Mouse (Mus musculus) neural tube, embryonic 10.5 days (tissue): Measurements from ENCODE around the gene Gjd3.
"Not testable (repeated sequence)": the region's sequence is repeated elsewhere in the genome, so short reads cannot be mapped to it uniquely, and the experiment has no call there.

Experiments
- DNase-seq: peaks from one replicate; pipeline ENCODE4 v3.0.0-alpha.2; 2017; ENCODE audit warnings: low spot score; ENCODE audit errors: extremely low spot score

Gjd3 gene

DNA sequence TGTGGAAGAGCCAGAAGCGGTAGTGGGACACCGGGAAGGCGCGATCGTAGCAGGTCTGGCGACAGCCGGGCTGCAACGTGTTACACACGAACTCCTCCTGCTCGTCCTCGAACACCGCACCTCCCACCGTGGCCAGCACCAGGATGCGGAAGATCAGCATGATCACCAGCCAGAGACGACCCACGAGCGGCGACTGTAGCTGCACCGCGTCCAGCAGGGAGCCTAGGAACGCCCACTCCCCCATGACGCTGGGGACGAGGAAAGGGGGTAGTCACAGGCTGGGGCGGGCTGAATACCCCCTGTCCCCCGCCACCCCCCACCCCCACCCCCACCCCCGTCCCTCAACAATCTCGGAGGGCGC lies at the start of gene Gjd3:
Gjd3 (minus strand) TSS at position 244 of the 361 bp plus-strand sequence.
- no peak for DNase-seq

DNA sequence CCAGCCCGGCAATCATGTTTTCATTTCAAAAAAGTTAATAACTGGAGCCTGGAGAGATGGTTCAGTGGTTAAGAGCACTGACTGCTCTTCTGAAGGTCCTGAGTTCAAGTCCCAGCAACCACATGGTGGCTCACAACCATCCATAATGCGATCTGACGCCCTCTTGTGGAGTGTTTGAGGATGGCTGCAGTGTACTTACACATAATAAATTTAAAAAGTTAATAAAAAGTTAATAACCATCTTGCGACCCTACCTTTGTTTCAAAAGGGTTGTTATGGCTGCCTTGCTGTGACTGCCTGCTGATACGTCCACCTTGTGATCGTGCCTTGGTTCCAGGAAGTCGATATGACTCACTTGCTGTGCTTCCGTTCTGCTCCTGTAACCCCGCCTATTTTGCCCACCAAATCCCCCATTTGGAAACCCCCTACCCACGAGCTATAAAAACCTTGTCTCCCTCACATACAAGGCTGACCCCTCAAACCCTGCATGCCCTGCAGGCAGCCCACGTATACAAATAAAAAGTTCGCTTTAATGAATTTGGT lies 44.2 kb upstream of the Gjd3 start:
- no peak for DNase-seq

DNA sequence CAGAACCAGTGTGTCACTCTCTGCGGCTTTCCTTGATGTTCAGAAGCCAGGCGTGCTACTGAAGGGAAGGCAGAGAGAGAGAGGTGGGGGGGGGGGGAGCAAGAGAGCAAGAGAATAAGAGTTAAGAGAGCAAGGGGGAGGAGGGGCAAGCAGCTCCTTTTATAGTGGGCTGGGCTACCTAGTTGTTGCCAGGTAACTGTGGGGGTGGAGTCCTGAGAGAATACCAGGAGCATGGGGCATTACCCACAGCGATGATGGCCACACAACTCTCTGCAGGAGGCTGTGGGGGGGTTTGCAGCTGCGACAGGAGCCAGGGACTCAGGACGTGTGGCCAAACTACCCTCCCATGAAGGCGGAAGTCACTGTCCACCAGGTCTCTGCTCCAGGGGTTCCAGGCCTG lies 43.1 kb upstream of the Gjd3 start:
- DNase-seq: no peak

DNA sequence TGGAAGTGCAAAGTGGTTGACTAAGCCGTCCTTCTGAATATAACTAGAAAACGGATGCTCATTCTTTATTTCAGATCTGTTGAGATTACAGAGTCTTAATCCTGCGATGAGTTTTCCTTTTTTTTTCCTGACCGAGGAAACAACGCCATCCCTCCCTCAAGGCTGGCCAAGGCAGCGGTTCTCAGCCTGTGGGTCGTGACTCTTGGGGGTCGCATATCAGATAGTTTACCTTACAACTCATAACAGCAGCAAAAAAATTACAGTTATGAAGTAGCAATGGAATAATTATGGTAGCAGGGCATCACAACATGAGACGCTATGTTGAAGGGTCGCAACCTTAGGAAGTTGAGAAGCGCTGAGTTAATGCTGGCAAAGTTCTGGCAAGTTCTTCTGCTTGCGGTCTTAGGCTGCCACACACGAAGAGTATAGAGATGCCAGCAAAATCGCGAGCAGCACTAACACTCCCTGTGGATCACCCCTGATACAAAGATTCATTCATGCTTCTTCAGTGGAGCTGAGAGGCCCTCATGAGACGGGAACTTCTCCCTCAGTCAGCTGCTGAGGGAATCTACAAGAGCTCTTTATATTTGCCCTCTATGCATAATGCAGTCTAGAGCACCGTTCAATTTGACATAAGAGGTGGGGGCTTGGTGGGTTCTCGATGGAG lies 41.8 kb upstream of the Gjd3 start:
- peak; percentile 30 for DNase-seq

DNA sequence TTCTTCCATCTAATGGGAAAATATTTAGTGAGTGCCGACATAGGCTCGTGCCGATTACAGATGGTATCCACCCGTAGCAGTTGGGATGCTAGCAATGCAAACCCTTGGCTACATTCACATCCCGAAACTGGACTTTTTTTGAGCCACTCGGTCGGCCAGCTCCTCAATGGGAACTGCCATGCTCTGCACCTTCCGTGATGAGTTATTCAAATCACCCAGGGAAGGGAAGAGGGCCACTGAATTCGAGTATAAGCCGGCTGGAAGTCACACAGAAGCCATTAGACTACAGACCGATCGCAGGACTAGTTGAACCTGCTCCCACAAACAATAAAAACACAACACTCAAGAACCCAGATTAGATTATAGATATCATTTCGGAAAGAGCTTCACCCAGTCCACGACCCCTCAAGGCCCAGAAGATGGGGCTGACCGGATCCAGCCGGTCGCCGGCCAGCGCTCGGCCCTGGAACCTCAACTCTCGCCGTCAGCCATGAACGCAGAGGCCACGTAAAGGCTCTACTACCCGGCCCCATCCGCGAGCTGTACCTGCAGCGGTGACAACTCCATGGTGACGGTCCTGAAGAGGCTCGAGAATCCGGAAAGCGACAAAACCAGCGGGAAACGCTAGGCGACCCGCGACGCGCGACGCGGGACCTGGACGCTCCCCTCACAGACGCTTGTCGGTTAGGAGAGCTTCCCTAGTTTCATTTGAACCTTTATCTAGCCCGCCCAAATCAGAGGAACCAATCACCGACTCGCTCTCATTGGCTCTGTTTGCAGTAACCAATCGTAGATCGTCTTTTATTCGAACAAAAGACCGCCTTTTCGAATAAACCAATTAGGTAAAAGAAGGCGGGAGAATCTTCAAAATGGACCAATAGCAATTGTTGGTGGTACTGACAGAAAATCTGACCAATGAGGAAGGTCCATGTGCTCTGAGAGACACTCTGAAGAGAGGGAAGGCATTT lies 41.0 kb upstream of the Gjd3 start, which contains the start of gene Top2a:
Top2a (minus strand) TSS at position 690 of the 968 bp plus-strand sequence.
- peak; percentile 99 for DNase-seq

DNA sequence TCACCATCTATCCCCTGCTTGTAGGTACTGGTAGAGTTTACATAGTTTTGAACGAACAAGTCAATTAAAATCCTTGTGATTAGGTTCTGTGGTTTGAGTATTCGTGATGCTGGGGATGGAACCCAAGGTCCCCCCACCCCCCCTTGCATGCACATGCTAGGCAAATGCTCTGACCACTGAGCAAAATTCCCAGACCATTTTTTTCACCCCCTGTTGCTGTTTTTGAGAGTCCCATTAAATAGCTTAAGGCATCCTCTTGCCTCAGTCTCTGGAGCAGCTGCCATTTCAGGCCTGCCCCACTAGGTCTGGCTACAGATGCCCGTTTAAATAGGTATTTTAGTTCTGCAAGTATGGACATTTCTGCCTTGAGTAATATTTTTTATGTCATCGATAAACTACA lies 40.3 kb upstream of the Gjd3 start:
- DNase-seq: no peak

DNA sequence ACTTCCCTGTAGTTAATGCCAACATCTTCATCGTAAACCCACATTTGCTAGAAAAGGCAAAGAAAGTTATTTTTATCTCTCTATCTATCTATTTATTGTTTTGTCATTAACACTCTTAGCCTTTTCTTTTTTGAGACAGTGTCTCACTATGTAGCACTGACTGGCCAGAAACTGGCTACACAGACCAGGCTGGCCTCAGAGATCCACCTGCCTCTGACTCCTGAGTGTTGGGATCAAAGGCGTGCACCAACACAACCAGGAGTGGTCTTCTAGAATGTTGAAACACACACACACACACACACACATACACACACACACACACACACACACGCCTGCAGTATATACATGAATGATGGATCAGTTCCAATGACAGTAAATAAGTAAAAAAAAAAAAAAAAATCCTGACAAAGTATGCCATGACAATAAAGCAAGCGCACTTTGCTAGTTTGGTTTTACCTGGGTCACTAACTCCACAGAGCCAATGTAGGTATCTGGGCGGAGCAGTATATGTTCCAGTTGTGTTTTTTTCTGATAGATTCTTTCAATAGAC lies 39.6 kb upstream of the Gjd3 start:
- no peak for DNase-seq

DNA sequence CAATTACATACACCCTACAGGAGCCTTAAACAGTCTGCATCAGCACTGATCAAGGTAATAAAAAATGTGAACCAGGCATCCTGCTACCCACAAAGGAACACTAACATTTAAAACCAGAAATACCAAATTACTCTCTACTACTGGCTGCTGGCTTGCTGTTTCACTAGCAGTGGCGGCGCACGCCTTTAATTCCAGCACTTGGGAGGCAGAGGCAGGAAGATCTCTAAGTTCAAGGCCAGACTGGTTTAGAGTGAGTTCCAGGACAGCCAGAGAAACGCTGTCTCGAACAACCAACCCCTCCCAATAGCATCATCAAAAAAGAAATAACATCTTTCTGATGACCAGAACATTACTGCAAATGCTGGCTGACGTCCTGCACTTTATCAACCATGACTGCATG lies 37.0 kb upstream of the Gjd3 start:
- no peak for DNase-seq

DNA sequence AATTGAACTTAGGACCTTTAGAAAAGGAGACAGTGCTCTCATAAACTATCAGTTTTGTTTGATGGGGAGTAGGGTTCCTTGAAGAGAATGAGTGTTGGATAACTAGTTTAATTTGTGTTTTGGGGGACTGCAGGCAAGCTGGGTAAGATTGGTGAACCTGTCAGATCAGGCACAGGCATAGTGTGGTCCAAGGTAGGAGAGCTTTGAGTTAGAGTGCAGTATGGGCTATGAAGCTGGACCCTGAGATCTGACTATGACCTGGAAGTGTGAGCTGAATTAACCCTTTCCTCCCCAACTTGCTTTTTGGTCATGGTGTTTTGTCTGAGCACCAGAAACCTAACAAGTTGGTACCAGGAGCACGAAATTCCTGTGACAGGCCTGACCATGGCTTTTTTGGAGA lies 31.0 kb upstream of the Gjd3 start:
- no peak for DNase-seq

DNA sequence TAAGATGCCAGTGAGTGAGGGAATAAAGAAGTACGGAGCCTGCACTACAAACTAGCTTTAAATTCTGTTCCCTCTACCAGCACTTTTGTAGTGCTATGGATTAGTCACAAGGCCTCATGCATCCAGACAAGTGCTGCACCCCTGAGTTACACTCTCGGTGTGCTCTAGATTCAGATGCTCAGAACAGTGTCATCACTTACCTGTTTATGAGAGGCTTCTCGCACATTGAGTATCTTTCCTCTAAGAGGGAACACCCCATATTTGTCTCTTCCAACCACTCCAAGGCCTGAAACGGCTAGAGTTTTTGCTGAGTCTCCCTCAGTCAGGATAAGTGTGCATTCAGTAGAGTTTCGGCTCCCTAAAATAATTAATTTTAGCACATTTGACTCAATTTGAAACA lies 27.9 kb upstream of the Gjd3 start:
- DNase-seq: no peak

DNA sequence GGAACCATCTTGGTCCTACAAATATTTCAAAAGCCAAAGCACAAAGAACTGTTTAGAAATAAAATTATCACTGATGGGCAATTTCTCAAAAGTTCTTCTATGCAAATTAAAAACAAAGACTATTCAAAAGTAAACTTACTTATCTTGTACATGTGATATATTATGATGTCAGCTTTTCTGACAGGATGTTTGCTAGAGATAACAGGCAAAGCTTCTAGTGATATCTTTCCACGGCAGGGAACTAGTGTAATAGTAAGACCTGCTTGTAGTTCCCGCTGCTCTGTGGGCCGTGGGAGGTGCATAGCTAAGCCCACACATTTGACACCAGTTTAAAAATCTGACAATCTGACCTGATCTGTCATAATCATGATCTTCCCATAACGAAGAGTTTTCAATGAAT lies 27.3 kb upstream of the Gjd3 start:
- DNase-seq: no peak

DNA sequence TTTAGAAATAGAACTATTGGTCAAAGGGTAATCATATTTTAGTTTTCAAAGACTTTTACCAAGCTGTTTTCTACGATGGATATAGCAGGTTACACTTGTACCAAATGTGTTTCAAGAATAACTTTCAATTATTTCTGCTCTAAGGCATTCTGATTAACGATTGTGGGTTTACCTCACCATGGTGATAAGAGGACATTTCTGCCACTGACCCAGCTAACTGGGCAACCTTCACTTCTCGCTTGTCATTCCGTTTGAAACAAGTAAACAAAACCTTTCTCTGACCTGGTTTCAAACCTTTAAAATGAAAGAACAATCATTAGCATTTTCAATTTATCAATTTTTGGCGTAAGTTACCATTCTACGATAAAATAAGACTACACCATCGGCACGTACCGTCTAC lies 24.0 kb upstream of the Gjd3 start:
- no peak for DNase-seq

DNA sequence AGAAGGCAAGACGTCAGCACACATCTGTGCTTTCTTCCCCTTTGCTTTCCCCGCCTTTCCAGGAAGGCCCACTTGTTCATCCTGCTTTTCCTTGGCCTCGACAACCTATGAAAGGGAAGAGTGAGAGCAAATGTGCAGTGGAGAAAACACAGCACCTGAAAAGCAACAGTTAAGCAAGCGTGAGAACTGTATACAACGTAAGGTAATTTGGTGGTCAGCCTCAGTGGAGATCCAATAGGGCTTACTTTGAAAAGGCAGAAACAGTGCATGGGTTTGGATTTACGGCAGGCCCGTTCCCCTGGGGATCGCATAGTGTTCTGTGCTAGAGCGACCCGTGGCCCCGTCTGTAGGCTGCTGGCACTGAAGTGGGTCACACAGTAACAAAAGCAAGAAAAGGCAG lies 16.4 kb upstream of the Gjd3 start:
- no peak for DNase-seq

DNA sequence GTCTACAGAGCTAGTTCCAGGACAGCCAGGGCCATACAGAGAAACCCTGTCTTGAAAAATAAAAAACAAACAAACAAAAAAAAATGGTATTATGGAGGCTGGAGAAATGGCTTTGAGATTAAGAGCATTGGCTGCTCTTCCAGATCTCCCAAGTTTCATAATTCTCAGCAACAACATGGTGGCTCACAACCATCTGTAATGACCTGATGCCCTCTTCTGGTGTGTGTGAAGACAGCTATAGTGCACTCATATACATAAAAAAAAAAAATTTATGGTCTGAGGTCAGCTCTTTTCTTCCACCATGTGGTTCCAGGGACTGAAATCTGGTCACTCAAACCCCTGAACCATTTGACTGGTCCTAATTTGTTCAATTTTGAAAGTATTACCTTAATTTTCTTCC lies 16.0 kb upstream of the Gjd3 start:
- DNase-seq: no peak

DNA sequence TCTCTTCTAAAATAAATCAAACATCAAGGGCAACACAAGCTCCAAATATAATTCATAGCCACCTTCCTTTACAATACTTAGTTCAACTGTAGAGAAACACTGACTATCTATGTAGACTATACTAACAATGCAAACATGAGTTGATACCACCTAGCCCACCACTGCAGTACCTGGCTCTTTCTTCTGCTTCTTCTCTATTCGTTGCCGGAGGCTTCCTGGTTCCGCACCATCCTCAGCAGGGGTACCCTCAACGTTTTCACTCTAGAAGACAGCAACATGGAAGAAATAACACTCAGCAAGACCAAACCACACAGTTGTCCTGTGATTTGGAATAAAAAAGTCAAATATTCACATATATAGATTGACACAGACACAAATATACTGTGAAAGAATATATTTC lies 14.8 kb upstream of the Gjd3 start:
- no peak for DNase-seq

DNA sequence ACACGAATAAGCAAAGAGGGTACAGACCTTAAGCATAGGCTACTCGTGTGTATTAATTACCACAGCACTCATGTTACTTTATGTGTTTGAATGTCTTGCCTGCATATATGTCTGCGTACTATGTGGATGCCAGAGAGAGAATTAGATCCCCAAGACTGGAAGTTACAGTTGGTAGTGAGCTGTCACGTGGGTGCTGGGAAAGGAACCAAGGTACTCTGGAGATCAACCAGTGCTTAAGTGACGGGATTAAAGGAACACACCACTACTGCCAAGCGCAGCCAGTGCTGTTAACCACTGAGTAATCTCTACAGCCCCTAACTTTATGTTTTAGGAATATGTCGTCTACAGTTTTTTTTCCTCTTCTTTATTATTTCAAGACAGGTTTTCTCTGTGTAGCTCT lies 13.2 kb upstream of the Gjd3 start:
- DNase-seq: no peak

DNA sequence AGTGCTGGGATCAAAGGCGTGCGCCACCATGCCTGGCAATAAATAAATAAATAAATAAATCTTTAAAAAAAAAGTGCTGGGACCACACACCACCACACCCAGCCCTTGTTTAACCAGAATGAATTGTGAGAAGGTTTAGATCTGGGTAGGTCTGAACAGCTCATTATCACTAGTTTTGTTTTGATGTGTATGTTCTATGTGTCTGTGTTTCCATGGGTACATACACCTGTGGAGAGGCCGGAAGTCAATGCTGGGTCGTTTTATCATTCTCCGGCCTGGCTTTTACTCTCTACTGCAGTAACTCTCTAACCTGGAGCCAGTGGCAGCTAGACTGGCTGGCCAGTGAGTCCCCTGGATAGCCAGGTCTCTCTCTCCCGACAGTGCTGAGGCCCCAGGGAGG lies 8.1 kb upstream of the Gjd3 start:
- no peak for DNase-seq

DNA sequence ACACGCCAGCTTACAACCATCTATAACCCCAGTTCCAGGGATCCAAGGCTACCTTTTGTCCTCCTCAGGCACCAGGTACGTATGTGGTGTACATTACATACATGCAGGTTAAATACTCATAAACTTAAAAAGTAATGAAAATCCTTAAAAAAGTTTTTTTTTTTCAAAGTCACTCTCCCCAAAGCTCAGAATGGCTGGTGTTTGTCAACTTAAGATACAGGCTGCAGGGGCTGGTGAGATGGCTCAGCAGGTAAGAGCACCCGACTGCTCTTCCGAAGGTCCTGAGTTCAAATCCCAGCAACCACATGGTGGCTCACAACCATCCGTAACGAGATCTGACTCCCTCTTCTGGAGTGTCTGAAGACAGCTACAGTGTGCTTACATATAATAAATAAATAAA lies 5.4 kb upstream of the Gjd3 start:
- DNase-seq: not testable (repeated sequence)

DNA sequence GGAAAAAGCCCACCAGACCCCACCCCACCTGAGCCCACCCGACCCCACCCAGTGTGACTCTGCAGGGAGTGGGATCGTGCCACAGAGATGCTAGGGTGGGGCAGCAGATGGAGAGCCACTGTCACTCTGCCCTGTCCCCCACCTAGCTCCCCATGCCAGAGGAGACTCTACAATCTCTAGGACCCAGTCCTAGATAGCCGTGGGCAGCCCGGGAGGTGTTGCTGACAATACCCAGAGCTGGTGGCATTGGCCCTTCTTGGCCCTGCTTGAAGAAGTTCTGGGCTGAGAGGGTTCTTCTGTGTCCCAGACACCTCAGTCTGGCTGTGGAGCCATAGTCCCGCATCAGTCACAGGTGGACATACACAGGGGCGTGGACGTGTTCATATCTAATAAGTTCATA lies 2.7 kb upstream of the Gjd3 start:
- no peak for DNase-seq

DNA sequence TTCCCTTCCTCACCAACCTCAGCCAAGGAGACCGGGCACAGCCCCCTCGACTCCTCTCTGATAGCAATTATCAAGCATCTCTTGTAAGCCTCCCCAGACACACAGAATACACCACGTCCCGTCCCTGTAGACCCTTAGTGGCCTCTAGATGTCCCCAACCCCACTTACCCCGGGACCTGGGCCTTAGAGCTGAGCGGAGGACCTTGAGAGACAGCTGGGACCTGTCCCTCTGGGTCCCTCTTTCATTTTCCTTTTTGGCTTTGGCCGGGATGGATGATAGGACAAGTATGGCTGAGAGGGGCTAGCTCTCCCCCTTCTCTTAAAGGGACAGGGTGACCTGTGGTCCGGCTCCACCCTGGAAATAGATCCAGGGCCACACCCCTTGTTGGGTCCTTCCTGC lies 735 bp upstream of the Gjd3 start:
- no peak for DNase-seq

DNA sequence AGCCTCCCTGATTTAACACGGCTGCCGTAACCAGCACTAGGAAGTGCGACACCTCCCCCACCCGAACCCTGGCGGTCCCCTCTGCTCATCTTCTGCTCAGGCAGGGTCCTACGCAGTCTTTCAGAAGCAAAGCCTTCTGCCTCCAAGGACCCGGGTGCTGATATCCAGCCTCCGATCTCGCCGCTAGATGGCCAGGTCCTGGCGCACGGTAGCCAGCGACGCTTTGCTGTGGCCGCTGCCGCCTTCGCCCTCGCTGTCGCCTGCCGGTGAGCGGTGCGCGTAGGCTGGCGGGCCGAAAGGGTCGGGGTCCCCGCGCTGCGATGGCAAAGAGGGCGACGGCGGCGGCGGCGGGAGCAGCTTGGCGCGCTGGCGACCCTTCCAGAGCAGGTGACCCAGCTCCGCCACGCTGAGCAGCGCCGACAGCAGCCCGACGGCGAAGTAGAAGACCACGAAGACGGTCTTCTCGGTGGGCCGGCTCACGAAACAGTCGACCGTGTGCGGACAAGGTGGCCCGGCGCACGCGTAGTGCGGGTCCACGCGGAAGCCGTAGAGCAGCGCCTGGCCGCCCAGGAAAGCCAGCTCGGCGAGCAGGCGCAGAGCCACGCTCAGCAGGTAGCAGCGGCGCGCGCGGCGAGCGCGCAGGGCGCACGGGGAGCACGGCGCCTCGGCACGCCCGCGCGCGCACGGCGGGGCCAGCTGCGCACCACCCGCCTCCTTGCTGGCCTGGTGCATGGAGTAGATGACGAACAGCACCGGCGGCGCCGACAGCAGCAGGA lies 631 bp downstream of the Gjd3 start:
- DNase-seq: peak; percentile 81
